Mouse (Mus musculus): Measurements from ENCODE around the gene C2cd2. TPM values are rescaled to one million over a fixed set of nuclear protein-coding genes. Genes with fewer than 3 reads are reported as not detected.

Gene C2cd2
- total and polyA plus RNA-seq, 3 experiments, result 9.8 to 19.7 (median 10.4) TPM

DNA sequence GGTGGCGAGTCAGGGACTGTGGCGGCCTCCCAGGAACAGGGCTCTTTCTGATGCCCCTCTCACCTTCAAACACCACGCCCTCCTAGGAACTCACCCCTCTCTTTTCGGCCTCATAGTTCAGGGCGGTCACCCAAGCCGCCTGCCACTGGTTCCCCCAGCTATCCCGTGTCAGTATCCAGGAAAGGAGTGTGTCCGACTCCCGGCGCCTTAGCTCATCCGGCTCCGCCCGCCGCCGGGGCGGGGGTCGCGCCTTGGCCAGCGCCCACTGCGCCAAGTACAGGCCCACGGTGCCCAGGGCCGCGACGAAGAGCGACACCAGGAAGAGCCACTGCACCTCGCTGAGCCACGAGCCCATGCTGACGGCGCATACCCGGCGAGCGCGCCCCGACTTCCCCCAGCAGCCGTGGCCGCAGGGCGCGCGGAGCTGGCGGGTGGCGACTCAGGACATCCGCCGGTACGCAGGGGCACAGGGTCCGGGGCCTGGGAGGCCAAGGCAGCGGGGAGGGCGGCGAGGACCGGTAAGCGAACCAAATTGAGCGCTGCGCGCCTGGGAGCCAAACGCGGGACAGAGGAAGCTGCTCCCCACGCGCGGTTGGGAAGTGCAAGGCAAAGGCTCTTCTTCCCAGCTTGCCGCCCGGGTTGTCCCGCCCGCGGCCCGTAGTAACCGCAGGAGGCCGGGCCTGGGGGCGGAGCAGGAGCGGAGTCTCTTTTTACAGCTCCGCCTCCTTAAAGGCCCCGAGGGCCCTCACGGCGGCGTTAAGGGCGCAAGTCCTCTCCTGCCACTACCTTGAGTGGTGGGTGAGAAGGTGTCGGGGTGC is 40.2 kb downstream of the C2cd2 start:
- Histone ChIP-seq H3K4me1 (ENCODE audit: insufficient read depth, low read depth, low read length) (peaks cover 65% of the 10 kb centered on the region), H3K4me3 (ENCODE audit: low read depth, low read length) (peak overlapping the region; percentile 91), H3K36me3 (replicated peaks) (peaks cover 8% of the 10 kb centered on the region), H3K9me3 (replicated peaks) (no peaks in the 10 kb centered on the region), H3K27me3 (ENCODE audit: insufficient read depth, low read length) (no peaks in the 10 kb centered on the region)
- no peak for TF ChIP-seq GATA2 (IDR thresholded peaks at IDR 0.05; ENCODE audit: borderline replicate concordance, low read depth, low read length)
- TF ChIP-seq TAL1 (conservative IDR thresholded peaks at IDR 0.05; ENCODE audit: low read depth, low read length), result no peak
- no peak for TF ChIP-seq GATA1 (IDR thresholded peaks at IDR 0.05; ENCODE audit: borderline replicate concordance, low read length)
- no peak for TF ChIP-seq CTCF (IDR thresholded peaks at IDR 0.05; ENCODE audit: low read depth, low read length)
- TF ChIP-seq POLR2AphosphoS5 (IDR thresholded peaks at IDR 0.05; ENCODE audit: insufficient replicate concordance, low read depth, low read length), result no peak
- peak; percentile 91 for DNase-seq (ENCODE audit: low spot score)
- peak; percentile 88 for ATAC-seq (ENCODE audit: extremely low read depth, insufficient number of reproducible peaks, low FRiP score, poor library complexity, severe bottlenecking)

DNA sequence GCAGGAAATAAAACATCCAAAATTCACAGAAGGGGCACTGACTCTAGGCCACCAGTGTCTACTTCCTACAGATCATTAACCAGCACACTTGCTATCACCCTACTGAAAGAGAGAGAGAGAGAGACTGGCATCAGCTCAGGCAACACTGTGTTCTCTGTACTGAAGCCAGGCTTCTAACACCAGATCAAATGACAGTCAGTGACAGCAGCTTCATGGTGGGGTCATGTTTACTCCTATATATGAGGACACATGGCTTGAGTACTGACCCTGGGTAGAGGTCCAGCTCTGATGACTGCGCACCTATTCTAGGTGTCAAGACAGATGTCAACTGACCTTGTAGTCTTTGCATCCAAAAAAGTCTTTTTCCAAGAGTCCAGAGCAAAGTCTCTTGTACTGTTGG is 41.8 kb downstream of the C2cd2 start:
- Histone ChIP-seq H3K4me1 (ENCODE audit: insufficient read depth, low read depth, low read length) (peaks cover 51% of the 10 kb centered on the region), H3K4me3 (ENCODE audit: low read depth, low read length) (no peak overlapping the region), H3K9me3 (replicated peaks) (no peaks in the 10 kb centered on the region), H3K27me3 (ENCODE audit: insufficient read depth, low read length) (no peaks in the 10 kb centered on the region), H3K36me3 (replicated peaks) (peaks cover 8% of the 10 kb centered on the region)
- TF ChIP-seq TAL1 (conservative IDR thresholded peaks at IDR 0.05; ENCODE audit: low read depth, low read length), result no peak
- no peak for TF ChIP-seq CTCF (IDR thresholded peaks at IDR 0.05; ENCODE audit: low read depth, low read length)
- no peak for TF ChIP-seq GATA2 (IDR thresholded peaks at IDR 0.05; ENCODE audit: borderline replicate concordance, low read depth, low read length)
- TF ChIP-seq POLR2AphosphoS5 (IDR thresholded peaks at IDR 0.05; ENCODE audit: insufficient replicate concordance, low read depth, low read length), result no peak
- no peak for TF ChIP-seq GATA1 (IDR thresholded peaks at IDR 0.05; ENCODE audit: borderline replicate concordance, low read length)
- ATAC-seq (ENCODE audit: extremely low read depth, insufficient number of reproducible peaks, low FRiP score, poor library complexity, severe bottlenecking), result no peak
- DNase-seq (ENCODE audit: low spot score), result no peak

DNA sequence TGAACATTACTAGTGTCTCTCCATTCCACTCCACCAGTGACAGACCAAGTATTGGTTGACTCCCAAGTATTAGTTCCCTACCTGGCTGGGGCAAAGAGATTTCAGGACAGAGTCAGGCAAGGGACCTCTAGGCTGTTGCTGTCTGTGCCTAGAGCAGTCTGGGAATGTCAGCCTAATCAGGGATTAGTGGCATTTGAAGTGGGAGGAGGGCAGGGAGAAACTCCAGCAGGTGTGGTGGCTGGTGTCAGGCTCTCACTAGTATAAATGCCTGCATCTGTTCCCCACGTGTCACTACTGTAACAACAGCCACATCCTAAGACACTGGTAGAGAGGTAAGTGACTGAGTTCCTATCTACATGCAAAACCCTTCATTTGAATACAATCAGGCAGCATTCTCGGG is 42.6 kb downstream of the C2cd2 start:
- peaks cover 43% of the 10 kb centered on the region for H3K4me1 ChIP-seq (ENCODE audit: insufficient read depth, low read depth, low read length)
- H3K27me3 ChIP-seq (ENCODE audit: insufficient read depth, low read length), result no peaks in the 10 kb centered on the region
- peaks cover 8% of the 10 kb centered on the region for H3K36me3 ChIP-seq (replicated peaks)
- H3K9me3 ChIP-seq (replicated peaks), result no peaks in the 10 kb centered on the region
- DNase-seq (ENCODE audit: low spot score) (no peak), ATAC-seq (ENCODE audit: extremely low read depth, insufficient number of reproducible peaks, low FRiP score, poor library complexity, severe bottlenecking) (no peak)
- H3K4me3 ChIP-seq (ENCODE audit: low read depth, low read length), result no peak overlapping the region
- TF ChIP-seq CTCF (IDR thresholded peaks at IDR 0.05; ENCODE audit: low read depth, low read length) (no peak), GATA2 (IDR thresholded peaks at IDR 0.05; ENCODE audit: borderline replicate concordance, low read depth, low read length) (no peak), POLR2AphosphoS5 (IDR thresholded peaks at IDR 0.05; ENCODE audit: insufficient replicate concordance, low read depth, low read length) (no peak), GATA1 (IDR thresholded peaks at IDR 0.05; ENCODE audit: borderline replicate concordance, low read length) (no peak), TAL1 (conservative IDR thresholded peaks at IDR 0.05; ENCODE audit: low read depth, low read length) (no peak)

DNA sequence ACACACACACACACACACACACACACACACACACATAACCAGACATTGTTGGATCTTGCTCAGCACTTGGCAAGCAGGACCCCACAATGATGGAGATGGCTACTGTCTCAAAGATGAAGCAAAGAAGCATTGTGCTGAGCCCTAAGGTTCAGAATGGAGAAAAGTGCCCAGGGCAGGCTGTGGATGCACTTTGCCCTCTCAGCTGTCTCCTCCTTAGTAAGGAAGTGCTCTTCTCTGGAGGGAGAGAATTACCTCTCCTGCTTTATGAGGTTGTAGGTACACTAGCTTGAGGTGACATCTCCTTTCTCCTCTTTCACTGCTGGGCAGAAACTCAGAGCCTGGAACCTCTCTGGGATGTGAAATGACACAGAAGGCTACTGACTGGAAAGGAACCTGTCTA is 49.5 kb downstream of the C2cd2 start:
- no peak for ATAC-seq (ENCODE audit: extremely low read depth, insufficient number of reproducible peaks, low FRiP score, poor library complexity, severe bottlenecking)
- Histone ChIP-seq H3K27me3 (ENCODE audit: insufficient read depth, low read length) (no peaks in the 10 kb centered on the region), H3K4me3 (ENCODE audit: low read depth, low read length) (no peak overlapping the region), H3K9me3 (replicated peaks) (no peaks in the 10 kb centered on the region), H3K36me3 (replicated peaks) (peaks cover 12% of the 10 kb centered on the region), H3K4me1 (ENCODE audit: insufficient read depth, low read depth, low read length) (peaks cover 4% of the 10 kb centered on the region; the same call in 1 of the 2 replicates)
- no peak for DNase-seq (ENCODE audit: low spot score)
- TF ChIP-seq CTCF (IDR thresholded peaks at IDR 0.05; ENCODE audit: low read depth, low read length) (no peak), TAL1 (conservative IDR thresholded peaks at IDR 0.05; ENCODE audit: low read depth, low read length) (no peak), GATA1 (IDR thresholded peaks at IDR 0.05; ENCODE audit: borderline replicate concordance, low read length) (no peak), POLR2AphosphoS5 (IDR thresholded peaks at IDR 0.05; ENCODE audit: insufficient replicate concordance, low read depth, low read length) (no peak), GATA2 (IDR thresholded peaks at IDR 0.05; ENCODE audit: borderline replicate concordance, low read depth, low read length) (no peak)

DNA sequence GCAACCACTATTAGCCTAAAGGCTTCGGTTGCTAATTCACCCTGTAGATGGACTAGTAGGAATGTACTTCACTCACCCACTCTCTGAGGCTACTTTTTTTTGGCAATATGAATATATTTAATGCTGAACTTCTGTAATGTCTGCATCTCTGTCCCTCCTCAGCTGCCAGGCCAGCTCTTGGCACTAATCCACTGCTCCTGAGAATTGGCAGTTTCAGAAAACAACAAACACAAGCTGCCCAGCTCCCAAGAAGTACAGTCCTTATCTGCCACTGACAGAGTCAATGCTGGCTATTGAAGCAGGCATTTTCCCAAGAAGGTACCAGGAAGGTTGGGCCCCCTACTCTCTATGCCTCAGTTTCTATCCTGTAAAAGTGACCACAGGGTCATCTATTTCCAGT is 53.0 kb downstream of the C2cd2 start:
- Histone ChIP-seq H3K9me3 (replicated peaks) (no peaks in the 10 kb centered on the region), H3K27me3 (ENCODE audit: insufficient read depth, low read length) (no peaks in the 10 kb centered on the region), H3K4me3 (ENCODE audit: low read depth, low read length) (no peak overlapping the region), H3K36me3 (replicated peaks) (peaks cover 14% of the 10 kb centered on the region), H3K4me1 (ENCODE audit: insufficient read depth, low read depth, low read length) (peaks cover 10% of the 10 kb centered on the region)
- TF ChIP-seq TAL1 (conservative IDR thresholded peaks at IDR 0.05; ENCODE audit: low read depth, low read length) (no peak), CTCF (IDR thresholded peaks at IDR 0.05; ENCODE audit: low read depth, low read length) (no peak), POLR2AphosphoS5 (IDR thresholded peaks at IDR 0.05; ENCODE audit: insufficient replicate concordance, low read depth, low read length) (no peak), GATA1 (IDR thresholded peaks at IDR 0.05; ENCODE audit: borderline replicate concordance, low read length) (no peak)
- DNase-seq (ENCODE audit: low spot score) (no peak), ATAC-seq (ENCODE audit: extremely low read depth, insufficient number of reproducible peaks, low FRiP score, poor library complexity, severe bottlenecking) (no peak)

DNA sequence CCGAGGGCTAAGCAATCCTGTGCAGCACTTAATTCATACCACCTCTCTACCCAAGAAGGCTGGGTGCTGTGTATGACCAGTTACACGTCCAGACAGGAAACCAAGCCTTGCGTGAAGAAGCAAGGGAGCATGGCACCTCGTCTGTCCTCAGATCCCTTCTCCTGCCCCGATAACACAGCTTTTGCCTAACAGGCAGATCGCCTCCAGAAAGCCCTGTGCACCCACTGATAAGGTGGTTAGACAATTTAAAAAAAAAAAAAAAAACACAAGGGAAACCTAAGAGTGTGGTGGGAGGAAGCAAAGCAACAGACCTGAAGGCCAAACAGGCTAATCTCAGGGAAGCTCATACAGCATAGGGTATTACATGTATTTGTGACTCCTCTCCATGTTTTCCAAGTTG is 54.9 kb downstream of the C2cd2 start:
- Histone ChIP-seq H3K4me3 (ENCODE audit: low read depth, low read length) (no peak overlapping the region), H3K4me1 (ENCODE audit: insufficient read depth, low read depth, low read length) (peaks cover 10% of the 10 kb centered on the region), H3K36me3 (replicated peaks) (peaks cover 12% of the 10 kb centered on the region), H3K27me3 (ENCODE audit: insufficient read depth, low read length) (no peaks in the 10 kb centered on the region), H3K9me3 (replicated peaks) (no peaks in the 10 kb centered on the region)
- TF ChIP-seq CTCF (IDR thresholded peaks at IDR 0.05; ENCODE audit: low read depth, low read length), result no peak
- no peak for TF ChIP-seq POLR2AphosphoS5 (IDR thresholded peaks at IDR 0.05; ENCODE audit: insufficient replicate concordance, low read depth, low read length)
- TF ChIP-seq TAL1 (conservative IDR thresholded peaks at IDR 0.05; ENCODE audit: low read depth, low read length), result no peak
- no peak for TF ChIP-seq GATA1 (IDR thresholded peaks at IDR 0.05; ENCODE audit: borderline replicate concordance, low read length)
- no peak for TF ChIP-seq GATA2 (IDR thresholded peaks at IDR 0.05; ENCODE audit: borderline replicate concordance, low read depth, low read length)
- DNase-seq (ENCODE audit: low spot score) (no peak), ATAC-seq (ENCODE audit: extremely low read depth, insufficient number of reproducible peaks, low FRiP score, poor library complexity, severe bottlenecking) (peak; percentile 63; the same call in 1 of the 2 replicates)
